36 mouse cellular contexts compared by ENCODE assay signal in genomic region chr16:58525832-58526231, GRCm38 (mm10). TPM values are rescaled to one million over a fixed set of nuclear protein-coding genes. Genes with fewer than 3 reads are reported as not detected.
DNase-seq lines count a peak whose midpoint lies in the region; ATAC-seq and TF ChIP-seq lines count a peak whose summit lies in the region.
"Had no signal": no experiment of that assay in that cellular context is flagged by ENCODE, and none has a peak within 500 bp of the region (broad histone marks: within the 10 kb centered on the region; RNA-seq: fewer than 3 reads in every experiment).

No protein-coding gene starts in this region.

- TF ChIP-seq EP300 in liver, embryonic 14.5 days (IDR thresholded peaks at IDR 0.05; ENCODE audit: low read depth) = peak; percentile 92

- peak overlapping the region; percentile 3; the same call in 1 of the 2 replicates for H3K4me2 ChIP-seq in heart, embryonic 11.5 days
- H3K4me2 ChIP-seq in liver, embryonic 14.5 days (ENCODE audit: low read depth) = peak overlapping the region; percentile 53
- no peak overlapping the region for H3K4me2 ChIP-seq in kidney, embryonic 14.5 days (replicated peaks; ENCODE audit: low read depth, low read length)
- H3K4me2 ChIP-seq: embryonic facial prominence, embryonic 13.5 days; forebrain, embryonic 12.5 days; heart, embryonic 13.5 days; hindbrain, embryonic 15.5 days; limb, embryonic 13.5 days; midbrain, embryonic 11.5 days; neural tube, embryonic 13.5 days had no signal

- no peak overlapping the region for H3K4me3 ChIP-seq in heart, embryonic 11.5 days (ENCODE audit: low read depth, low read length)
- H3K4me3 ChIP-seq in liver, embryonic 14.5 days (ENCODE audit: insufficient read depth in 1 of 2, low read depth in 2 of 2, low read length in 2 of 2) = no peak overlapping the region
- H3K4me3 ChIP-seq in kidney, embryonic 14.5 days (ENCODE audit: low read length) = no peak overlapping the region
- H3K4me3 ChIP-seq: embryonic facial prominence, embryonic 13.5 days; erythroblast, embryonic 14.5 days; forebrain, embryonic 12.5 days; heart, embryonic 13.5 days; hindbrain, embryonic 10.5 days; hindbrain, embryonic 15.5 days; layer of hippocampus, adult 2 months; left cerebral cortex, adult 2 months; limb, embryonic 13.5 days; myocyte; neural tube, embryonic 13.5 days had no signal

- no peaks in the 10 kb centered on the region for H3K36me3 ChIP-seq in heart, embryonic 11.5 days (ENCODE audit: control insufficient read depth, insufficient read depth, low read length)
- H3K36me3 ChIP-seq in liver, embryonic 14.5 days (replicated peaks; ENCODE audit: control insufficient read depth, insufficient read depth, low read depth) = no peaks in the 10 kb centered on the region
- no peaks in the 10 kb centered on the region for H3K36me3 ChIP-seq in kidney, embryonic 14.5 days (ENCODE audit: control insufficient read depth, insufficient read depth, low read length)
- H3K36me3 ChIP-seq: embryonic facial prominence, embryonic 13.5 days; forebrain, embryonic 12.5 days; heart, embryonic 13.5 days; hindbrain, embryonic 10.5 days; hindbrain, embryonic 15.5 days; limb, embryonic 13.5 days; neural tube, embryonic 13.5 days had no signal

- no peaks in the 10 kb centered on the region for H3K9me3 ChIP-seq in heart, embryonic 11.5 days (replicated peaks; ENCODE audit: control insufficient read depth, low read length)
- no peaks in the 10 kb centered on the region for H3K9me3 ChIP-seq in liver, embryonic 14.5 days (ENCODE audit: control insufficient read depth, low read length)
- peaks cover 7% of the 10 kb centered on the region; the same call in 1 of the 2 replicates for H3K9me3 ChIP-seq in kidney, embryonic 14.5 days (ENCODE audit: control insufficient read depth, low read length)
- H3K9me3 ChIP-seq: forebrain, embryonic 12.5 days; heart, embryonic 13.5 days; hindbrain, embryonic 15.5 days had no signal

- TF ChIP-seq CTCF in liver, embryonic 14.5 days (IDR thresholded peaks at IDR 0.05; ENCODE audit: low read depth) = no peak

- H3K9ac ChIP-seq in heart, embryonic 11.5 days (ENCODE audit: low read depth, low read length) = no peak overlapping the region
- H3K9ac ChIP-seq in liver, embryonic 14.5 days (replicated peaks) = peak overlapping the region; percentile 52
- no peak overlapping the region for H3K9ac ChIP-seq in kidney, embryonic 14.5 days (ENCODE audit: low read depth, low read length)
- H3K9ac ChIP-seq: embryonic facial prominence, embryonic 13.5 days; forebrain, embryonic 12.5 days; forebrain, postnatal 0 days; heart, embryonic 13.5 days; hindbrain, embryonic 15.5 days; limb, embryonic 13.5 days; neural tube, embryonic 13.5 days had no signal

- H3K27ac ChIP-seq in heart, embryonic 11.5 days (ENCODE audit: low read depth, low read length) = peak overlapping the region; percentile 41
- peak overlapping the region; percentile 82 for H3K27ac ChIP-seq in liver, embryonic 14.5 days
- no peak overlapping the region for H3K27ac ChIP-seq in kidney, embryonic 14.5 days (ENCODE audit: low read depth, low read length)
- H3K27ac ChIP-seq: embryonic facial prominence, embryonic 13.5 days; forebrain, embryonic 12.5 days; heart, embryonic 13.5 days; hindbrain, embryonic 10.5 days; hindbrain, embryonic 15.5 days; layer of hippocampus, adult 2 months; left cerebral cortex, adult 2 months; limb, embryonic 13.5 days; neural tube, embryonic 13.5 days had no signal

- H3K27me3 ChIP-seq in heart, embryonic 11.5 days (ENCODE audit: control insufficient read depth, insufficient read depth, low read length) = no peaks in the 10 kb centered on the region
- no peaks in the 10 kb centered on the region for H3K27me3 ChIP-seq in liver, embryonic 14.5 days (ENCODE audit: control insufficient read depth, insufficient read depth, low read length)
- H3K27me3 ChIP-seq in kidney, embryonic 14.5 days (ENCODE audit: control insufficient read depth, insufficient read depth, low read length) = no peaks in the 10 kb centered on the region
- H3K27me3 ChIP-seq: embryonic facial prominence, embryonic 13.5 days; forebrain, embryonic 12.5 days; heart, embryonic 13.5 days; limb, embryonic 13.5 days had no signal

- H3K4me1 ChIP-seq in heart, embryonic 11.5 days (ENCODE audit: control insufficient read depth, insufficient read depth, low read length) = 0 out of 2 replicates have a peak, but pooled peaks cover 13% of the 10 kb centered on the region
- H3K4me1 ChIP-seq in liver, embryonic 14.5 days (replicated peaks; ENCODE audit: control insufficient read depth in 2 of 2, insufficient read depth in 2 of 2, low read length in 1 of 2) = peaks cover 35 to 36% of the 10 kb centered on the region in 2 experiments
- H3K4me1 ChIP-seq in kidney, embryonic 14.5 days (ENCODE audit: control insufficient read depth, insufficient read depth, low read length) = 0 out of 2 replicates have a peak, but pooled peaks cover 3% of the 10 kb centered on the region
- H3K4me1 ChIP-seq: forebrain, embryonic 12.5 days had no signal

- DNase-seq in heart, adult 9 months (ENCODE audit: low spot score in 2 of 2) = no peak
- DNase-seq in liver, embryonic 14.5 days (ENCODE audit: low read depth in 3 of 3, low spot score in 3 of 3) = peak in 2 of 3 experiments; percentile 66 to 68
- DNase-seq in right cerebral cortex, postnatal 25 days = no peak
- DNase-seq in gastrocnemius, postnatal 4 days (ENCODE audit: low spot score in 2 of 2) = no peak
- DNase-seq: adrenal gland, adult 2 months; cerebellum, adult 11 months; cerebellum, adult 9-10 months; cerebellum, postnatal 36 days; embryo, embryonic 11 days; forebrain, postnatal 0 days; gastrocnemius, postnatal 14 days; heart, adult 11 months; heart, postnatal 10 days; kidney, adult 11 months; kidney, postnatal 36 days; lung, adult 2 months; lung, postnatal 10 days; thymus, postnatal 14 days had no signal

- peak; percentile 37; the same call in 1 of the 2 replicates for ATAC-seq in heart, embryonic 11.5 days (replicated peaks; ENCODE audit: insufficient number of reproducible peaks, low FRiP score, low TSS enrichment)
- ATAC-seq in common myeloid progenitor, adult 5-6 weeks (replicated peaks; ENCODE audit: low read depth, poor library complexity, severe bottlenecking) = peak; percentile 42
- peak; percentile 63 for ATAC-seq in liver, embryonic 14.5 days (ENCODE audit: insufficient read depth)
- ATAC-seq in megakaryocyte-erythroid progenitor cell, adult 5-6 weeks (replicated peaks; ENCODE audit: low FRiP score, low TSS enrichment, poor library complexity, severe bottlenecking) = peak; percentile 62
- no peak for ATAC-seq in kidney, embryonic 14.5 days (ENCODE audit: low FRiP score, low TSS enrichment)
- ATAC-seq: forebrain, postnatal 0 days; inflammation-experienced regulatory T-cells, adult 6 months; midbrain, embryonic 16.5 days had no signal

RNA-seq across cellular contexts. Expression of gene St3gal6, which starts 1.8 kb away (rescaled TPM):
- polyA plus RNA-seq in heart, embryonic 11.5 days (2014; fragmentation: Nextera tagmentation; extraction: Ambion mirVana) = 17.1 and 17.7 TPM in 2 replicates
- total RNA-seq in common myeloid progenitor, adult 5-6 weeks (2017) = 18.1 and 38.7 TPM in 2 replicates
- 6.7 and 10.4 TPM in 2 replicates for polyA plus RNA-seq in liver, embryonic 14.5 days (2012; rRNA removed)
- 25.4 and 25.6 TPM in 2 replicates for polyA plus RNA-seq in liver, embryonic 14.5 days (2014; fragmentation: Nextera tagmentation; extraction: Ambion mirVana)
- 40.1 and 61.6 TPM in 2 replicates for total RNA-seq in megakaryocyte-erythroid progenitor cell, adult 5-6 weeks (2014; fragmentation: Nextera tagmentation)
- 39.9 and 44.9 TPM in 2 replicates for total RNA-seq in megakaryocyte-erythroid progenitor cell, adult 5-6 weeks (2017)
- 46.9 and 56.9 TPM in 2 replicates for polyA plus RNA-seq in kidney, embryonic 14.5 days (2014; fragmentation: Nextera tagmentation; extraction: Ambion mirVana)
- total RNA-seq in gastrocnemius, postnatal 4 days (2021) = 10 to 100 TPM; 33.4 to 42.6 TPM

Comparison
In these comparisons a context has a peak if more than half of its experiments do, and no peak if none do; other contexts are left out.
1. DNase-seq: peak in liver, embryonic 14.5 days (2 of 3); none in heart, adult 9 months (0 of 2), right cerebral cortex, postnatal 25 days (single experiment) and gastrocnemius, postnatal 4 days (0 of 2).